Mouse (Mus musculus) MEL (cell line): Measurements from ENCODE around the gene Rxfp3. TPM values are rescaled to one million over a fixed set of nuclear protein-coding genes. Genes with fewer than 3 reads are reported as not detected.

Source experiments
- DNase-seq: peaks from one replicate; pipeline ENCODE4 v3.0.0; 2011; ENCODE audit warnings: low read depth, low spot score
- H3K27ac ChIP-seq: 2 replicates; pipeline ENCODE4 v1.5.1; 2012; ENCODE audit warnings: low read depth, mild to moderate bottlenecking, control low read depth, low read length, moderate library complexity; ENCODE audit not compliant: control insufficient read depth
- H3K27me3 ChIP-seq, 2 experiments: fragments of 150-350 bp in 1 of 2; sonication (generic) in 1 of 2; 2 replicates each; pipeline ENCODE4 v1.6.1; 2012; ENCODE audit warnings: low read length in 2 of 2, mild to moderate bottlenecking in 2 of 2, improper control_type of control experiment in 1 of 2, moderate library complexity in 1 of 2; ENCODE audit not compliant: insufficient read depth in 2 of 2, control insufficient read depth in 1 of 2
- H3K36me3 ChIP-seq, 2 experiments: 2 replicates each; pipeline ENCODE4 v1.6.1; 2012 to 2014; ENCODE audit warnings: low read length in 2 of 2, improper control_type of control experiment in 1 of 2, inconsistent platforms in 1 of 2, mild to moderate bottlenecking in 1 of 2; ENCODE audit not compliant: insufficient read depth in 2 of 2, control insufficient read depth in 1 of 2
- H3K4me1 ChIP-seq, 2 experiments: fragments of 150-350 bp in 1 of 2; sonication (generic) in 1 of 2; 2 replicates each; pipeline ENCODE4 v1.6.1; 2012; ENCODE audit warnings: low read length in 2 of 2, improper control_type of control experiment in 1 of 2, mild to moderate bottlenecking in 1 of 2; ENCODE audit not compliant: insufficient read depth in 2 of 2, control insufficient read depth in 1 of 2
- H3K4me3 ChIP-seq, 2 experiments: fragments of 150-350 bp in 1 of 2; sonication (generic) in 1 of 2; 2 replicates each; pipeline ENCODE4 v1.5.1; 2012; ENCODE audit warnings: low read depth in 2 of 2, low read length in 2 of 2, mild to moderate bottlenecking in 2 of 2, moderate library complexity in 2 of 2, control low read depth in 1 of 2, improper control_type of control experiment in 1 of 2; ENCODE audit not compliant: control insufficient read depth in 1 of 2, insufficient read depth in 1 of 2
- H3K79me2 ChIP-seq: 2 replicates; pipeline ENCODE4 v1.6.1; 2012; ENCODE audit warnings: mild to moderate bottlenecking, low read length, moderate library complexity; ENCODE audit not compliant: control insufficient read depth, poor library complexity, insufficient read depth
- H3K9ac ChIP-seq: 2 replicates; pipeline ENCODE4 v1.6.1; 2012; ENCODE audit warnings: low read depth, mild to moderate bottlenecking, control low read depth, low read length, moderate library complexity; ENCODE audit not compliant: control insufficient read depth, poor library complexity, severe bottlenecking
- H3K9me3 ChIP-seq: fragments of 150-350 bp; sonication (generic); replicated peaks from 2 replicates; pipeline ENCODE4 v1.6.1; 2012; ENCODE audit warnings: mild to moderate bottlenecking, low read length, improper control_type of control experiment, moderate library complexity; ENCODE audit not compliant: insufficient read depth
- CHD1 ChIP-seq: IDR thresholded peaks from 2 replicates; pipeline ENCODE4 v1.6.1; 2012; ENCODE audit warnings: low read depth, mild to moderate bottlenecking, inconsistent platforms, low read length, improper control_type of control experiment
- CHD2 ChIP-seq: IDR thresholded peaks from 2 replicates; pipeline ENCODE4 v1.6.1; 2011; ENCODE audit warnings: low read length, improper control_type of control experiment
- CTCF ChIP-seq, 3 experiments: IDR thresholded peaks in 2 of 3; conservative IDR thresholded peaks in 1 of 3; 2 replicates each; pipeline ENCODE4 v1.5.1; 2011 to 2012; ENCODE audit warnings: low read length in 3 of 3, low read depth in 2 of 3, mild to moderate bottlenecking in 2 of 3, improper control_type of control experiment in 1 of 3, inconsistent platforms in 1 of 3, mixed read lengths in 1 of 3, moderate library complexity in 1 of 3; ENCODE audit not compliant: control insufficient read depth in 1 of 3, insufficient read depth in 1 of 3, poor library complexity in 1 of 3, severe bottlenecking in 1 of 3
- E2F4 ChIP-seq: IDR thresholded peaks from 2 replicates; pipeline ENCODE4 v1.6.1; 2011; ENCODE audit warnings: low read depth, low read length, improper control_type of control experiment, borderline replicate concordance
- GABPA ChIP-seq: IDR thresholded peaks from 2 replicates; pipeline ENCODE4 v1.6.1; 2012; ENCODE audit warnings: low read depth, mild to moderate bottlenecking, inconsistent platforms, low read length, improper control_type of control experiment, moderate library complexity
- HCFC1 ChIP-seq: IDR thresholded peaks from 2 replicates; pipeline ENCODE4 v1.6.1; 2012; ENCODE audit warnings: low read depth, mild to moderate bottlenecking, inconsistent platforms, low read length, improper control_type of control experiment, moderate library complexity
- JUND ChIP-seq: IDR thresholded peaks from 2 replicates; pipeline ENCODE4 v1.6.1; 2011; ENCODE audit warnings: low read depth, mild to moderate bottlenecking, improper control_type of control experiment, low read length
- KAT2A ChIP-seq: conservative IDR thresholded peaks from 2 replicates; pipeline ENCODE4 v1.6.1; 2012; ENCODE audit warnings: low read depth, low read length, improper control_type of control experiment, inconsistent platforms
- MAFK ChIP-seq: IDR thresholded peaks from 2 replicates; pipeline ENCODE4 v1.6.1; 2011; ENCODE audit warnings: low read depth, mild to moderate bottlenecking, low read length, improper control_type of control experiment, borderline replicate concordance
- MAZ ChIP-seq: IDR thresholded peaks from 2 replicates; pipeline ENCODE4 v1.6.1; 2012; ENCODE audit warnings: low read depth, mild to moderate bottlenecking, inconsistent platforms, low read length, improper control_type of control experiment
- MYB ChIP-seq: IDR thresholded peaks from 2 replicates; pipeline ENCODE4 v1.6.1; 2011; ENCODE audit warnings: mild to moderate bottlenecking, low read depth, low read length, improper control_type of control experiment
- NRF1 ChIP-seq: IDR thresholded peaks from 2 replicates; pipeline ENCODE4 v1.6.1; 2014; ENCODE audit warnings: low read depth, mild to moderate bottlenecking, inconsistent platforms, low read length, improper control_type of control experiment, moderate library complexity; ENCODE audit not compliant: poor library complexity, insufficient read depth, severe bottlenecking
- POLR2A ChIP-seq, 2 experiments: IDR thresholded peaks; 2 replicates each; pipeline ENCODE4 v1.6.1; 2011 to 2012; ENCODE audit warnings: low read length in 2 of 2, mild to moderate bottlenecking in 2 of 2, control low read depth in 1 of 2, improper control_type of control experiment in 1 of 2, low read depth in 1 of 2, moderate library complexity in 1 of 2; ENCODE audit not compliant: control insufficient read depth in 1 of 2, insufficient read depth in 1 of 2, poor library complexity in 1 of 2
- POLR2AphosphoS2 ChIP-seq: IDR thresholded peaks from 2 replicates; pipeline ENCODE4 v1.6.1; 2011; ENCODE audit warnings: low read length, improper control_type of control experiment
- POLR2AphosphoS5 ChIP-seq: IDR thresholded peaks from 2 replicates; pipeline ENCODE4 v1.6.1; 2012; ENCODE audit warnings: low read depth, borderline replicate concordance, mild to moderate bottlenecking, inconsistent platforms, low read length, moderate library complexity, mixed read lengths
- SIN3A ChIP-seq: IDR thresholded peaks from 2 replicates; pipeline ENCODE4 v1.6.1; 2012; ENCODE audit warnings: low read length, improper control_type of control experiment, inconsistent platforms
- TBP ChIP-seq: IDR thresholded peaks from 2 replicates; pipeline ENCODE4 v1.8.0; 2011; ENCODE audit warnings: low read depth, low read length, improper control_type of control experiment
- TCF12 ChIP-seq: IDR thresholded peaks from 2 replicates; pipeline ENCODE4 v1.6.1; 2014; ENCODE audit warnings: low read depth, mild to moderate bottlenecking, inconsistent platforms, low read length, improper control_type of control experiment, moderate library complexity
- UBTF ChIP-seq: IDR thresholded peaks from 2 replicates; pipeline ENCODE4 v1.6.1; 2012; ENCODE audit warnings: low read depth, mild to moderate bottlenecking, inconsistent platforms, low read length, improper control_type of control experiment, moderate library complexity, borderline replicate concordance; ENCODE audit not compliant: insufficient read depth
- USF1 ChIP-seq: IDR thresholded peaks from 2 replicates; pipeline ENCODE4 v1.6.1; 2014; ENCODE audit warnings: low read depth, mild to moderate bottlenecking, inconsistent platforms, low read length, improper control_type of control experiment, moderate library complexity
- USF2 ChIP-seq, 2 experiments: IDR thresholded peaks; 2 replicates each; pipeline ENCODE4 v1.6.1; 2011 to 2012; ENCODE audit warnings: improper control_type of control experiment in 2 of 2, low read length in 2 of 2, borderline replicate concordance in 1 of 2, inconsistent platforms in 1 of 2, low read depth in 1 of 2, mild to moderate bottlenecking in 1 of 2; ENCODE audit not compliant: insufficient read depth in 1 of 2
- ZC3H11A ChIP-seq: IDR thresholded peaks from 2 replicates; pipeline ENCODE4 v1.6.1; 2012; ENCODE audit warnings: low read depth, mild to moderate bottlenecking, inconsistent platforms, low read length, improper control_type of control experiment
- ZNF384 ChIP-seq: IDR thresholded peaks from 2 replicates; pipeline ENCODE4 v1.6.1; 2012; ENCODE audit warnings: low read depth, mild to moderate bottlenecking, inconsistent platforms, low read length, improper control_type of control experiment
- polyA plus RNA-seq, 2 experiments: library from polyadenylated mRNA; stranded (reverse) in 1 of 2; unstranded in 1 of 2; fragments of >175 nt in 1 of 2; fragments of >200 nt in 1 of 2; gene quantifications; 2 replicates each; pipeline versions ENCODE4 v1.2.1 to v1.2.4; 2012; ENCODE audit warnings: low replicate concordance in 2 of 2, low read depth in 1 of 2; ENCODE audit not compliant: insufficient read length in 2 of 2, insufficient read depth in 1 of 2, missing spikeins in 1 of 2
- total RNA-seq: library from RNA; depleted of rRNA; stranded (reverse); fragments of 300-350 nt; gene quantifications from 2 replicates; pipeline ENCODE4 v1.2.3, GENCODE M21; 2012

Rxfp3 gene
- total and polyA plus RNA-seq, 3 experiments, result not detected

DNA sequence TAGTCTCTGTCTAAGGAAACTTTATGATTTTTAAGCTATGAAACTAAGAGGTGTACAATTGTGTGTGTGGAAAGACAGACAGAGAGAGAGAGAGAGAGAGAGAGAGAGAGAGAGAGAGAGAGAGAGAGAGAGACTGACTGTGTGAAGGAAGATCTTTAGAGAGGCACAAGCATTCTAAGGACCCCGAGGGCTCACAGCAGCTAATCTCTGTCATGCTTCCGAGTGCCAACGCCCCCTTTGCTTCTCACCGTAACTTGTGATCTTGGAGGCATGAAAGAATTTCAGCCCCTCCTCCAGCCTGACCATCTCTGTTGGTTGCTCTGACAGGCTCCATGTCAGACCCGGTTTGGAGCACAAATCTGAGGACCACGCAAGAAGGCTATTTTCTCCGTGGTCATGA, 37.4 kb downstream of the Rxfp3 start, which contains the start of gene Slc45a2:
Gene Slc45a2, plus strand, starts transcription at position 301 of the 400 bp plus-strand sequence.
- DNase-seq, result no peak
- TF ChIP-seq UBTF, result no peak
- no peak for TF ChIP-seq MAFK
- TF ChIP-seq MAZ, result no peak
- no peak for TF ChIP-seq CHD1
- TF ChIP-seq POLR2A (IDR thresholded peaks at IDR 0.05; ENCODE audit: control insufficient read depth in 1 of 2, insufficient read depth in 1 of 2, low read depth in 1 of 2, low read length in 2 of 2, poor library complexity in 1 of 2), result no peak
- no peak for TF ChIP-seq USF1
- Histone ChIP-seq H3K4me3 (no peak within 1 kb of the TSS), H3K9ac (no peak within 1 kb of the TSS), H3K9me3 (no peaks in the 10 kb centered on the region), H3K4me1 (no peaks in the 10 kb centered on the region), H3K27ac (no peak within 1 kb of the TSS), H3K27me3 (no peaks in the 10 kb centered on the region), H3K79me2 (no peaks in the 10 kb centered on the region), H3K36me3 (no peaks in the 10 kb centered on the region)

DNA sequence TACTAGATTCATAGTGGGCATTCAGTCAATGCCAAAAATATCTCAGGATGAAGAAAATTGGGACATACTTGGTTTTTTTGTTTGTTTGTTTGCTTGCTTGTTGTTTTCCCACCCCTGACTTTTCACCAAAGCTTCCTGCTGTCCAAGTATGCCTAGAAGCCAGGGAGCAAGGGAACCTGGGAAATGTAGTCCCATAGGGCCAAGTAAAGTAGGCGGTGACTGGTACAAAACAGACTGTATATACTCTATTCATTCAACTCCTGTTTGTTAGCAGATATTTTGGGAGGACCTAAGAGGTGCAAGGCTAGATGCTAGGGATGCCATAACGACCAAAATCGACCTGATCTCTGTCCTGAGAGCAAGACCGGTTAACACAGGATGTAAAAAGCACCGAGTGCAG, 38.0 kb downstream of the Rxfp3 start:
- Histone ChIP-seq H3K9ac (no peak overlapping the region), H3K4me3 (no peak overlapping the region), H3K27me3 (no peaks in the 10 kb centered on the region), H3K79me2 (no peaks in the 10 kb centered on the region), H3K27ac (no peak overlapping the region), H3K4me1 (no peaks in the 10 kb centered on the region), H3K36me3 (no peaks in the 10 kb centered on the region), H3K9me3 (no peaks in the 10 kb centered on the region)
- DNase-seq, result no peak
- TF ChIP-seq JUND (no peak), GABPA (no peak), ZC3H11A (no peak), KAT2A (no peak), USF1 (no peak), POLR2AphosphoS5 (no peak), USF2 (IDR thresholded peaks at IDR 0.05; ENCODE audit: borderline replicate concordance in 1 of 2, insufficient read depth in 1 of 2, low read depth in 1 of 2, low read length in 2 of 2) (no peak), POLR2AphosphoS2 (no peak), NRF1 (no peak), MAFK (no peak), CTCF (IDR thresholded peaks at IDR 0.05 in 2 of 3, conservative IDR thresholded peaks at IDR 0.05 in 1 of 3; ENCODE audit: control insufficient read depth in 1 of 3, insufficient read depth in 1 of 3, low read depth in 2 of 3, low read length in 3 of 3, poor library complexity in 1 of 3, severe bottlenecking in 1 of 3) (no peak), SIN3A (no peak), CHD2 (no peak), TBP (no peak), MYB (no peak), E2F4 (no peak), ZNF384 (no peak), HCFC1 (no peak), TCF12 (no peak), POLR2A (IDR thresholded peaks at IDR 0.05; ENCODE audit: control insufficient read depth in 1 of 2, insufficient read depth in 1 of 2, low read depth in 1 of 2, low read length in 2 of 2, poor library complexity in 1 of 2) (no peak)
